Mouse (Mus musculus) monocyte, adult 59 days (primary cell): ENCODE data around the gene Ablim2. TPM values are rescaled to one million over a fixed set of nuclear protein-coding genes. Genes with fewer than 3 reads are reported as not detected.

Experiments
- total RNA-seq, 2 experiments: library from RNA; stranded (reverse); gene quantifications; one replicate each; pipeline ENCODE4 v1.2.4; 2023

The Ablim2 gene
- 1 to 10 TPM; 1.2 to 1.7 TPM for total RNA-seq

DNA sequence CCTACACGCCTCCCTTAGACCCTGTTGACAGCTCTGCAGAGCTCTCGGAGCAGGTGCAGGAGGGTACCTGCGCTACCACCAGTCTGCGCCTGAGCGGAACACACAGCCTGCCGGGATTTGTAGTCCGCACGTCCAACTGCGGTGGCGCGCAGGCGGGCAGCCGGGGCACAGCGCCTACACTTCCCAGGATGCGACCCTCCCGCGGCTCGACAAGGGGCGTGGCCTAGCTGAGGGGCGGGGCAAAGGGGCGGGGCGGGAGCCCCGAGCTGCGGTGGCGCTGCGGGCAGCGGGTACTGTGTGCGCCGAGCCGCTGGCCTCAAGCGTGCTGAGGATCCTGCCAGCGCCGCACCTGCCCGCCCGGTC lies at the start of gene Ablim2:
Gene Ablim2 (plus strand): TSS at position 242 of the 363 bp plus-strand sequence.

DNA sequence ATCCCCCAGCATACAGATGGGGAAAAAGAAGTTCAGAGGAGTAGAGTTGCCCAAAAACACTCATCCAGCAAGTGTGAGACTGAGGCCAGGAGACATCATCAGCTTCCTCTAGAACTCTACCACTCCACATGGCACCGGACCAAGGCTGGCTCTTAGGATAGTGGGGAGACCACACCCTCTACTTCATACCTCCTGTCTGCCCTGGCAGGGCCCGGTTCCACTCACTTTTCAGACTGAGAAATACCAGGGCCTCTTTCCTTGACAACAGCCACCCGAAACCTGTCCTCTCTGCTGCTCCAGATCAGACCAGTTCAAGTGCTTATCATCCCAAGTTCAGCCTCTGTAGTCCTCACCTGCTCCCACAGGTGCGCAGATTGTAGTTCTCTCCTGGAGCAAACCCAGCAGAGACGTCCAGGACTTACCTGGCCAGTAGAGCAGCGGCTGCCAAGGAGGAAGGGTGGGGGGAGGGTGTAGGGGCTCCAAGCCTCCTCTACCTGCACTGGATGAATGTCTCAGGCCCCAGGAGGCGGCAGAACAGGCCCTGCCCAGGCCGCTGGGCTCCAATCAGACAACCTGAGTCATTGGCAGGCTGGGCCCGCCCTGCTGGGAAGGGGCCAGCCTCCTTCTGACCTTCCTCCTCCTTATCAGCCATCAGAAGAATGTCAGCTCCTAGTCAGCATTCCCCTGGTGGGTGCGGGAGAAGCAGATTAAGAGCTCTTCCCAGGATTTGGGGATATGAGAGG lies 18.0 kb upstream of the Ablim2 start, which contains the start of gene Sh3tc1:
Gene Sh3tc1 (minus strand): TSS at position 452 of the 743 bp plus-strand sequence.

DNA sequence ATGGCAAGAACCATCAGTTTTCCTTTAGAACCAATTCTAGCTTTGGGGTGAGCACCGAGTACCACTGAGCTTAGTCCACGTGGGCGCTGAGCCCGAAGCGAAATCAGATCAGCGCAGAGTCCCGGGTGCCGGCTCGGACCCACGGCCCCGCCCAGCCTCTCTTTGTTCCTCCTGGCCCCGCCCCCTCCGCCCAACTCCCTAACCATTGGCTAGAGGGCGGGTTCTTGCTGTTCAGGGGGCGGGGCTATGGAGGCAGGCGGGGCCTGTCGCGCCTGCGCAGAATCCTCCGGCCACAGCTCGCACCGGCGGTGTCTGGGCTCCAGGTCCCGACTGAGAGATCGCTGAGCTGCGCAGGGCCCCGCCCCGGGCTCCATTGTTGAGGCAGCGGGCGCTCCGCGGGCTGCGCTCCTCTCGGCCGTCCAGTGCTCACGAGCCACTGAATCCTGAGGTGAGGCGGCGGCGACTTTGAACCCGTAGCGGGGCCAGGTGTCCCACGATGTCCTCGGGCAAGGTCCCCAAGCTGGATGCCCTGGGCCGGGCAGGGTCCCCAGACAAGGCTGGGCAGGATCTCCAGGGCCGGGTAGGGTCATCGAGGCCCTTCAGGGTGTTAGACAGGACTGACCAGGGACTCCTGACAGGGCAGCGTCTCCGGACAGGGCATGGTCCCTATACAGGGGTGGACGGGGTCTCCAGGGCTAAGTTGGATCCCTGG lies 135.6 kb downstream of the Ablim2 start, which contains the start of gene Afap1:
Gene Afap1 (plus strand): TSS at position 227 of the 712 bp plus-strand sequence.

Other genes with a start within 250 kb of the Ablim2 start
- gene Cpz, start 232.2 kb upstream of the Ablim2 start, total RNA-seq: not detected
- gene Trmt44, start 182.8 kb upstream of the Ablim2 start, total RNA-seq: 1 to 10 TPM; 7.4 to 8.7 TPM
- gene Acox3, start 174.8 kb upstream of the Ablim2 start, total RNA-seq: 100 to 1,000 TPM; 163 to 203 TPM
- 1 to 10 TPM; 8.2 to 8.5 TPM for gene Htra3, start 78.1 kb upstream of the Ablim2 start, total RNA-seq
- gene Sh3tc1, start 17.9 kb upstream of the Ablim2 start, total RNA-seq: 10 to 100 TPM; 56.4 to 57.9 TPM
- gene Afap1, start 135.4 kb downstream of the Ablim2 start, total RNA-seq: 1 to 10 TPM; 5.2 to 5.6 TPM